Mouse (Mus musculus): Measurements from ENCODE around the gene Pacsin1. TPM values are rescaled to one million over a fixed set of nuclear protein-coding genes. Genes with fewer than 3 reads are reported as not detected.

The Pacsin1 gene
- total RNA-seq, 2 experiments from 2014 or later: 204 to 211 TPM

GRCm38 (mm10) chr17:27707954-27708661 lies 52.8 kb downstream of the Pacsin1 start:
- peak in 1 of 2 experiments; percentile 90 for DNase-seq (ENCODE audit: extremely low spot score in 1 of 2, low spot score in 2 of 2)
- intact Hi-C loops (cut with DNase I): no loop called here

- intact Hi-C loops (cut with DNase I): no loop called here
- DNase-seq (ENCODE audit: extremely low spot score in 1 of 2, low spot score in 2 of 2): no peak
These were observed 54.3 kb downstream of the Pacsin1 start for GRCm38 (mm10) chr17:27709650-27710049.

GRCm38 (mm10) chr17:27712832-27713231 lies 57.5 kb downstream of the Pacsin1 start:
- intact Hi-C loops (cut with DNase I): no loop called here
- DNase-seq (ENCODE audit: extremely low spot score in 1 of 2, low spot score in 2 of 2): no peak

- peak in 1 of 2 experiments; percentile 50 for DNase-seq (ENCODE audit: extremely low spot score in 1 of 2, low spot score in 2 of 2)
- intact Hi-C loops (cut with DNase I): loop anchor here (5.0 kb wide), 1 partner anchor 185 kb away; no protein-coding TSS in a partner anchor
These were observed 61.5 kb downstream of the Pacsin1 start for GRCm38 (mm10) chr17:27716804-27717203.

- intact Hi-C loops (cut with DNase I): loop anchor here (5.0 kb wide), 1 partner anchor 186 kb away; no protein-coding TSS in a partner anchor
- peak; percentile 61 for DNase-seq (ENCODE audit: extremely low spot score in 1 of 2, low spot score in 2 of 2)
These were observed 62.9 kb downstream of the Pacsin1 start for GRCm38 (mm10) chr17:27718250-27718649.

- intact Hi-C loops (cut with DNase I): loop anchor here (5.0 kb wide), 1 partner anchor 187 kb away; no protein-coding TSS in a partner anchor
- DNase-seq (ENCODE audit: extremely low spot score in 1 of 2, low spot score in 2 of 2): no peak
These were observed 64.4 kb downstream of the Pacsin1 start for GRCm38 (mm10) chr17:27719663-27720062.

- intact Hi-C loops (cut with DNase I): no loop called here
- no peak for DNase-seq (ENCODE audit: extremely low spot score in 1 of 2, low spot score in 2 of 2)
These were observed 65.0 kb downstream of the Pacsin1 start for GRCm38 (mm10) chr17:27720326-27720725.

GRCm38 (mm10) chr17:27721125-27721664 lies 65.9 kb downstream of the Pacsin1 start:
- intact Hi-C loops (cut with DNase I): no loop called here
- no peak for DNase-seq (ENCODE audit: extremely low spot score in 1 of 2, low spot score in 2 of 2)

GRCm38 (mm10) chr17:27724327-27724726 lies 69.0 kb downstream of the Pacsin1 start:
- intact Hi-C loops (cut with DNase I): no loop called here
- no peak for DNase-seq (ENCODE audit: extremely low spot score in 1 of 2, low spot score in 2 of 2)

- intact Hi-C loops (cut with DNase I): no loop called here
- no peak for DNase-seq (ENCODE audit: extremely low spot score in 1 of 2, low spot score in 2 of 2)
These were observed 69.7 kb downstream of the Pacsin1 start for GRCm38 (mm10) chr17:27725011-27725410.

GRCm38 (mm10) chr17:27725412-27725811 lies 70.1 kb downstream of the Pacsin1 start:
- no peak for DNase-seq (ENCODE audit: extremely low spot score in 1 of 2, low spot score in 2 of 2)
- intact Hi-C loops (cut with DNase I): no loop called here

GRCm38 (mm10) chr17:27726527-27726926 lies 71.2 kb downstream of the Pacsin1 start:
- no peak for DNase-seq (ENCODE audit: extremely low spot score in 1 of 2, low spot score in 2 of 2)
- intact Hi-C loops (cut with DNase I): no loop called here

- peak in 1 of 2 experiments; percentile 37 for DNase-seq (ENCODE audit: extremely low spot score in 1 of 2, low spot score in 2 of 2)
- intact Hi-C loops (cut with DNase I): no loop called here
These were observed 73.5 kb downstream of the Pacsin1 start, which contains the start of gene Spdef for GRCm38 (mm10) chr17:27728770-27729169. TSS of gene Spdef (minus strand) at chr17:27728955.

GRCm38 (mm10) chr17:27732152-27732551 lies 76.8 kb downstream of the Pacsin1 start:
- no peak for DNase-seq (ENCODE audit: extremely low spot score in 1 of 2, low spot score in 2 of 2)
- intact Hi-C loops (cut with DNase I): no loop called here

GRCm38 (mm10) chr17:27732694-27733093 lies 77.4 kb downstream of the Pacsin1 start:
- intact Hi-C loops (cut with DNase I): no loop called here
- no peak for DNase-seq (ENCODE audit: extremely low spot score in 1 of 2, low spot score in 2 of 2)

- intact Hi-C loops (cut with DNase I): no loop called here
- DNase-seq (ENCODE audit: extremely low spot score in 1 of 2, low spot score in 2 of 2): no peak
These were observed 79.2 kb downstream of the Pacsin1 start for GRCm38 (mm10) chr17:27734344-27735073.

GRCm38 (mm10) chr17:27740961-27741360 lies 85.7 kb downstream of the Pacsin1 start:
- intact Hi-C loops (cut with DNase I): no loop called here
- DNase-seq (ENCODE audit: extremely low spot score in 1 of 2, low spot score in 2 of 2): no peak

GRCm38 (mm10) chr17:27746446-27746845 lies 91.1 kb downstream of the Pacsin1 start:
- intact Hi-C loops (cut with DNase I): no loop called here
- DNase-seq (ENCODE audit: extremely low spot score in 1 of 2, low spot score in 2 of 2): no peak

GRCm38 (mm10) chr17:27748123-27748522 lies 92.8 kb downstream of the Pacsin1 start:
- no peak for DNase-seq (ENCODE audit: extremely low spot score in 1 of 2, low spot score in 2 of 2)
- intact Hi-C loops (cut with DNase I): no loop called here
